Mouse (Mus musculus) kidney, postnatal 25 days (tissue): ENCODE data around the gene Dap3.
A peak's percentile ranks its signal among the peaks of the same experiment; 100 is the strongest.
"Not testable (repeated sequence)": the region's sequence is repeated elsewhere in the genome, so short reads cannot be mapped to it uniquely, and the experiment has no call there.

Experiments
- DNase-seq, 2 experiments: peaks; one replicate each; pipeline ENCODE4 v3.0.0; 2021; ENCODE audit warnings: mixed read lengths in 2 of 2

Dap3 gene

GRCm38 (mm10) chr3:88950576-88951326 lies at the start of gene Dap3, which contains the start of gene Ash1l:
Dap3 (minus strand) TSS chr3:88951181.
Ash1l (plus strand) TSS chr3:88950622.
- peak; percentile 72 to 89 for DNase-seq

- no peak for DNase-seq
Measured at GRCm38 (mm10) chr3:88992793-88993192, 41.8 kb upstream of the Dap3 start.

GRCm38 (mm10) chr3:88983921-88984381 lies 33.0 kb upstream of the Dap3 start:
- DNase-seq: no peak

- no peak for DNase-seq
Measured at GRCm38 (mm10) chr3:88981206-88982010, 30.4 kb upstream of the Dap3 start.

GRCm38 (mm10) chr3:88975012-88975411 lies 24.0 kb upstream of the Dap3 start:
- DNase-seq: no peak

GRCm38 (mm10) chr3:88963211-88963610 lies 12.2 kb upstream of the Dap3 start:
- DNase-seq: not testable (repeated sequence)

GRCm38 (mm10) chr3:88953736-88954135 lies 2.8 kb upstream of the Dap3 start:
- DNase-seq: no peak

GRCm38 (mm10) chr3:88953246-88953645 lies 2.3 kb upstream of the Dap3 start:
- DNase-seq: no peak

GRCm38 (mm10) chr3:88951327-88951800 lies 383 bp upstream of the Dap3 start:
- DNase-seq: no peak

GRCm38 (mm10) chr3:88949786-88950575 lies 1.0 kb downstream of the Dap3 start:
- peak; percentile 94 to 97 for DNase-seq

GRCm38 (mm10) chr3:88944109-88944508 lies 6.9 kb downstream of the Dap3 start:
- no peak for DNase-seq

- no peak for DNase-seq
Measured at GRCm38 (mm10) chr3:88942316-88942880, 8.6 kb downstream of the Dap3 start.

GRCm38 (mm10) chr3:88939749-88940148 lies 11.2 kb downstream of the Dap3 start:
- DNase-seq: no peak

- DNase-seq: no peak
Measured at GRCm38 (mm10) chr3:88939071-88939470, 11.9 kb downstream of the Dap3 start.

GRCm38 (mm10) chr3:88929501-88929900 lies 21.5 kb downstream of the Dap3 start:
- peak in 1 of 2 experiments; percentile 19 for DNase-seq

- no peak for DNase-seq
Measured at GRCm38 (mm10) chr3:88925651-88926050, 25.3 kb downstream of the Dap3 start.

GRCm38 (mm10) chr3:88923989-88924591 lies 26.9 kb downstream of the Dap3 start:
- DNase-seq: no peak

- no peak for DNase-seq
Measured at GRCm38 (mm10) chr3:88921411-88921810, 29.6 kb downstream of the Dap3 start.

- peak; percentile 44 to 76 for DNase-seq
Measured at GRCm38 (mm10) chr3:88918981-88919380, 32.0 kb downstream of the Dap3 start.

GRCm38 (mm10) chr3:88914384-88914810 lies 36.6 kb downstream of the Dap3 start:
- no peak for DNase-seq

GRCm38 (mm10) chr3:88913511-88914383 lies 37.2 kb downstream of the Dap3 start, which contains the start of gene Msto1:
Msto1 (minus strand) TSS chr3:88913999.
- DNase-seq: peak; percentile 96 to 97
